Mouse (Mus musculus) ES-Bruce4 (cell line): ENCODE data around the gene Gm10273.

Source experiments
- CTCF ChIP-seq: IDR thresholded peaks from one replicate; pipeline ENCODE4 v1.8.1; 2011; ENCODE audit warnings: low read depth, low read length
- EP300 ChIP-seq: IDR thresholded peaks from 2 replicates; pipeline ENCODE4 v1.6.1; 2011; ENCODE audit warnings: low read depth, low read length; ENCODE audit not compliant: insufficient read depth
- POLR2A ChIP-seq: IDR thresholded peaks from one replicate; pipeline ENCODE4 v1.8.1; 2011; ENCODE audit warnings: low read length; ENCODE audit not compliant: insufficient read depth

- TF ChIP-seq EP300 (no peak), CTCF (no peak), POLR2A (no peak)
Measured at GRCm38 (mm10) chr10:59430701-59431218, 35.3 kb downstream of the Gm10273 start.
